Mouse (Mus musculus) forebrain, embryonic 13.5 days (tissue): Measurements from ENCODE around the gene Pgp. TPM values are rescaled to one million over a fixed set of nuclear protein-coding genes. Genes with fewer than 3 reads are reported as not detected.

Source experiments
- ATAC-seq: fragments of 200-750 bp; cut with Nextera tagmentation; 2 replicates; pipeline ENCODE4 v1.8.0; 2017
- H3K27ac ChIP-seq: fragments of 300-500 bp; sonication (generic); 2 replicates; pipeline ENCODE4 v1.5.1; 2015; ENCODE audit warnings: inconsistent platforms, mild to moderate bottlenecking, moderate library complexity
- H3K27me3 ChIP-seq: fragments of 300-500 bp; sonication (generic); 2 replicates; pipeline ENCODE4 v1.6.1; 2015; ENCODE audit warnings: mild to moderate bottlenecking, inconsistent platforms
- H3K36me3 ChIP-seq: fragments of 300-500 bp; sonication (generic); 2 replicates; pipeline ENCODE4 v1.6.1; 2015; ENCODE audit warnings: mild to moderate bottlenecking, inconsistent platforms; ENCODE audit not compliant: poor library complexity, severe bottlenecking
- H3K4me1 ChIP-seq: fragments of 300-500 bp; sonication (generic); 2 replicates; pipeline ENCODE4 v1.6.1; 2015; ENCODE audit warnings: inconsistent platforms
- H3K4me2 ChIP-seq: fragments of 300-500 bp; sonication (generic); 2 replicates; pipeline ENCODE4 v1.6.1; 2015; ENCODE audit warnings: inconsistent platforms, mild to moderate bottlenecking, moderate library complexity
- H3K4me3 ChIP-seq: fragments of 300-500 bp; sonication (generic); 2 replicates; pipeline ENCODE4 v1.5.1; 2015; ENCODE audit warnings: mild to moderate bottlenecking, inconsistent platforms
- H3K9ac ChIP-seq: fragments of 300-500 bp; sonication (generic); 2 replicates; pipeline ENCODE4 v1.6.1; 2015; ENCODE audit warnings: mild to moderate bottlenecking, inconsistent platforms
- H3K9me3 ChIP-seq: fragments of 300-500 bp; sonication (generic); replicated peaks from 2 replicates; pipeline ENCODE4 v1.6.1; 2016; ENCODE audit warnings: inconsistent platforms
- WGBS: fragments of 180-500 bp; shearing (Covaris S2); methylation state at CpG from one replicate; pipeline ENCODE4 v1.1.7; 2015; 5-methylcytosine and 5-hydroxymethylcytosine counted together
- polyA plus RNA-seq: library from polyadenylated mRNA; unstranded; fragments of >200 nt; fragmentation: Nextera tagmentation; extraction: Ambion mirVana; gene quantifications from 2 replicates; pipeline ENCODE4 v1.2.1, GENCODE M21; 2015

The Pgp gene
- polyA plus RNA-seq, 1 experiment from 2014 or later = 52.3 TPM

DNA sequence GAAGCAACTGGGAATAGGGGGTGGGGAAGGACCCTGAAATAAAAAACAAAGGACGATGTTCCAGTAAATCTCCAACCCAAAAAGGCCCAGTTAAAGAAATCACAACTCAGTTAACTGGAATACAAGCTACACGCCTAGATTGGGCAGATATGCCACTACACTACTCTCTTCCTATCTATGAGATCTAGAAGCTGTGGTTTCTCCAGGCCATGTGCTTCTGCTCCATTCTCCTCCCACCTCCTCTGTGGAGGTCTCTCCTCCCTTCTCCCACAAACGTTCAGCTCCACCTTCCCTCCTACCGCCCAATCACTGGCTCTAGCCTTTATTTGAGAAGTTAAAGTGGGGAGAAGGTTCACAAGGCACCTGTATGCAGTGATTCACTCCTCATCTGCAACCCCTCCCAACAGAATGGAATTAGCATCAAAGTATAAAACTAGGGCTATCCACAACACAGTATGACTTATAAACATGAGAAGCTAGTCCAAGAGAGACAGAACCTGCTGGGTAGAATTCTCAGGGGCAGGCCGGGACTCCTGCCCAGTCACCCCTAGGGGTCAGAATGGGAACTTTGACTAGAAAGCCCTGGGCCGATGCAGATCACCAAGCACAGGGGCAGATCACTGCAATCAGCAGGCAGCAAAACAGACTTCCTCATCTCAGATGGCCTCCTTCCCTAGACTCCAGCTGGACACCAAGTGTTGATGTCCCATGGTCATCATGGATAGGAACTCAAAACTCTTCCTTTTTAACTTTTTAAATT lies 6.6 kb upstream of the Pgp start:
- H3K9me3 ChIP-seq = no peaks in the 10 kb centered on the region
- no peak overlapping the region for H3K4me2 ChIP-seq
- no peaks in the 10 kb centered on the region for H3K36me3 ChIP-seq
- H3K4me1 ChIP-seq = no peaks in the 10 kb centered on the region
- no peak overlapping the region for H3K27ac ChIP-seq
- H3K9ac ChIP-seq = no peak overlapping the region
- no peaks in the 10 kb centered on the region for H3K27me3 ChIP-seq
- 63% methylated on average over 6 of the region's 6 CpGs for WGBS
- no peak for ATAC-seq
- no peak overlapping the region for H3K4me3 ChIP-seq

DNA sequence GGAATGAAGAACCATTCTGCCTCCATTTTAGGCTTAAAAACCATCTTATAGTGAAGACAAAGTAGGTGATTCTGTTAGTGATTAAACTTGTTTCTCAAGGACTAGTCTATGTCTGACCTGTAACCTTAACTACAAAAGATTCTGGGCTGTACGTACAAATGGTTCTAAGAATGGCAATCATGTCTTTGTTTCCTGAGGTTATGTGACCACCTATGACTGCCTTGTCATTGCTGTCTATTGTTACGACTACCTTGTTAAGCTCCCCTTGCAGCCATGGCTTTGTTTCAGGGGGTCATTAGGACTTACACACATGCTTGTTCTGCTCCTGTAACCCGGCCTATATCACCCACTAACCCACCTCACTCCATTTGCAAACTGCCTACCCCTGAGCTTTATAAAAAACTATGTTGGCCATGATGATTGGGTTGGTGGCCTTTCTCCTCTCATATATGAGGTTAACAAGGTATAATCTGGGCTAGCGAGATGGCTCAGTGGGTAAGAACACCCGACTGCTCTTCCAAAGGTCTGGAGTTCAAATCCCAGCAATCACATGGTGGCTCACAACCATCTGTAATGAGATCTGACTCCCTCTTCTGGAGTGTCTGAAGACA lies 1.5 kb upstream of the Pgp start:
- 87% methylated on average over 5 of the region's 5 CpGs for WGBS
- no peaks in the 10 kb centered on the region for H3K27me3 ChIP-seq
- no peak overlapping the region for H3K9ac ChIP-seq
- peaks cover 15% of the 10 kb centered on the region for H3K36me3 ChIP-seq
- H3K27ac ChIP-seq = no peak overlapping the region
- peaks cover 26% of the 10 kb centered on the region for H3K4me1 ChIP-seq
- no peak overlapping the region for H3K4me3 ChIP-seq
- no peak overlapping the region for H3K4me2 ChIP-seq
- no peak for ATAC-seq
- no peaks in the 10 kb centered on the region for H3K9me3 ChIP-seq

DNA sequence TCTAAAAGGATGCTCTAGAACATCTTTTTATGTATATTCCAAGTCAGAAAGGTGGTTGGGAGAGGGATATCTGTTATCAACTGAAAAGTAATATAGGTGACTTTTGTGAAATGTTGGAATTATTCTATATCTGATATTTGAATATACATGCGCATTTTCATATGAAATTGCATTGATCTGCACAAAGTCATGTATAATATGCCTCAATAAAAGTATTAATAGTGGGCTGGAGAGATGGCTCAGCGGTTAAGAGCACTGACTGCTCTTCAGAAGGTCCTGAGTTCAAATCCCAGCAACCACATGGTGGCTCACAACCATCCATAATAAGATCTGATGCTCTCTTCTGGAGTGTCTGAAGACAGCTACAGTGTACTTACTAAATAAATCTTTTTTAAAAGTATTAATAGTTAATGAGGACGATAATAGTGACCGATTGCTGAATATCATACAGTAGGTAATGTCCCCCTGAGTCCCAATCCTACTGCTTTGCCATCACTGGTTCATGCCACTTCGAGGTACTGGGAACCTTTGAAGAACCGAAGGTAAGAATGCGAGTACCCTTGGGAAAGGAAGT lies 769 bp upstream of the Pgp start:
- H3K4me3 ChIP-seq = peak overlapping the region; percentile 91
- peak overlapping the region; percentile 99 for H3K4me2 ChIP-seq
- peaks cover 22% of the 10 kb centered on the region for H3K36me3 ChIP-seq
- H3K27me3 ChIP-seq = no peaks in the 10 kb centered on the region
- 19% methylated on average over 7 of the region's 7 CpGs for WGBS
- H3K9me3 ChIP-seq = no peaks in the 10 kb centered on the region
- peak overlapping the region; percentile 64 for H3K9ac ChIP-seq
- peaks cover 26% of the 10 kb centered on the region for H3K4me1 ChIP-seq
- peak overlapping the region; percentile 85 for H3K27ac ChIP-seq
- ATAC-seq = no peak

DNA sequence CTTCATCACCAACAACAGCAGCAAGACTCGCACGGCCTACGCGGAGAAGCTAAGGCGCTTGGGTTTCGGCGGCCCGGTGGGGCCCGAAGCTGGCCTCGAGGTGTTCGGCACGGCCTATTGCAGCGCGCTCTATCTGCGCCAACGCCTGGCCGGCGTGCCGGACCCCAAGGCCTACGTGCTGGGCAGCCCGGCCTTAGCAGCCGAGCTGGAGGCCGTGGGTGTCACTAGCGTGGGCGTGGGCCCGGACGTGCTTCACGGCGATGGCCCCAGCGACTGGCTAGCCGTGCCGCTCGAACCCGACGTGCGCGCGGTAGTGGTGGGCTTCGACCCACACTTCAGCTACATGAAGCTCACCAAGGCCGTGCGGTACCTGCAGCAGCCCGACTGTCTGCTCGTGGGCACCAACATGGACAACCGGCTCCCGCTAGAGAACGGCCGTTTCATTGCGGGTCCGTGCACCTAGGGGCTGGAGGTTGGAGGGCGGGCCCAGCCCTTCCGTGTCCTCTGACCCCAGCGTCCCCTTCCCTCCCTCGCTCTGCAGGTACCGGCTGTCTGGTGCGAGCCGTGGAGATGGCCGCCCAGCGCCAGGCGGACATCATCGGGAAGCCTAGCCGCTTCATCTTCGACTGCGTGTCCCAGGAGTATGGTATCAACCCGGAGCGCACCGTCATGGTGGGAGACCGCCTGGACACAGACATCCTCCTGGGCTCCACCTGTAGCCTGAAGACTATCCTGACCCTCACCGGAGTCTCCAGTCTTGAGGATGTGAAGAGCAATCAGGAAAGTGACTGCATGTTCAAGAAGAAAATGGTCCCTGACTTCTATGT lies 722 bp downstream of the Pgp start:
- peak overlapping the region; percentile 91 for H3K4me3 ChIP-seq
- ATAC-seq = peak; percentile 12; the same call in 1 of the 2 replicates
- peak overlapping the region; percentile 95 for H3K9ac ChIP-seq
- peaks cover 26% of the 10 kb centered on the region for H3K4me1 ChIP-seq
- H3K4me2 ChIP-seq = peak overlapping the region; percentile 99
- H3K9me3 ChIP-seq = no peaks in the 10 kb centered on the region
- WGBS = 1% methylated on average over 68 of the region's 68 CpGs
- peak overlapping the region; percentile 85 for H3K27ac ChIP-seq
- peaks cover 37% of the 10 kb centered on the region for H3K36me3 ChIP-seq
- H3K27me3 ChIP-seq = no peaks in the 10 kb centered on the region

DNA sequence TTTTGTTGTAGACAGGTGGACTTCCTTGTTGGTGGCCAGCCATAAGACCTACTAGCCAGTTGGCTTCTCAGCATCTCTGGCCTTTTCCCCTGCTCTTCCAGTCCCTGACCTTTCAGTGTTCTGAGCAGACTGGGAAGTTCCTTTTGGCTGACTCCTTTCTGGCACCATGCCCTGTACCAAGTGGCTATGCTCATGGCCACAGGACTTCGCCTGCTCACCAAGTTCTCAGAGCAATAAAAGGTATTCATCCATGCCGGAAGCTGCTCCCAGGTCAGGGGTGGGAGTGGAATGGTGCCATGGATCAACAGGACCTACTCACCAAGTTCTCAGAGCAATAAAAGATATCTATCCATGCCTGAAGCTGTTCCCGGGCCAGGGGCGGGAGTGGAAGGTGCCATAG lies 2.3 kb downstream of the Pgp start:
- Histone ChIP-seq H3K27me3 (no peaks in the 10 kb centered on the region), H3K4me1 (peaks cover 28% of the 10 kb centered on the region), H3K4me3 (peak overlapping the region; percentile 91; the same call in 1 of the 2 replicates), H3K4me2 (peak overlapping the region; percentile 99), H3K9me3 (no peaks in the 10 kb centered on the region), H3K9ac (peak overlapping the region; percentile 95; the same call in 1 of the 2 replicates), H3K36me3 (peaks cover 53% of the 10 kb centered on the region), H3K27ac (no peak overlapping the region)
- ATAC-seq = no peak
- 83% methylated on average over 4 of the region's 4 CpGs for WGBS

DNA sequence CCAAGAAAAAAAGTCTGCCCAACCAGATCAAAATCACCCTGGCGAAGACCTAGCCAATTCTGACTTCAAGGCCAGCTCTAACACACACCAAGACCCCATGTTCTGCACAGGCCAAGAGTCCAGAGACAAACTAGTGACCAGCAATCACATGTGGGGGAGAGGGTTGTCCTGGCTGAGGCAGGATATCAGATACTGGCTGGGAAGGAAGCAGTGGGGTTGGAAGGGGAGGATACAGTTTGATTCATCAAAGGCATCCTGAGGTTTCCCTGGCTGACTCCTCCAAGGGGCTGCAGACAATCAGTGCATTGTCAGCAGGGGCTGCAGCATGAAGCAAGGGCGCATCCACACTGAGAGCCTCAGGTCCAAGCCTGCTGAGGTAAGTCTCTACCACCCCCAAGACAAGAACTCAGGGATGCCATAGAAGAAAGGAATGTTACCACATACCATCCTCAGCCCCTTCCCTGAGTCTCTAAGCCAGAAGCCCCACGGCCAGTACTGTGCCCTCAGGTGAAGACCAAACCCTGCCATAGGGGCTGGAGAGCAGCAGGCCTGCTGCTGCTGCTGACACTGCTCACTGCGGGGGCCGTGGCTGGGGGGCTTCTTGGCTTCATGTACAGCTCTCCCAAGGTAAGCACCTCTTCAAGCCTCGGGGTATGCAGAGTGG lies 3.6 kb downstream of the Pgp start, which contains the start of gene Bricd5:
Bricd5 (plus strand) TSS at position 273 of the 664 bp plus-strand sequence.
- Histone ChIP-seq H3K9me3 (no peaks in the 10 kb centered on the region), H3K4me3 (no peak within 1 kb of the TSS), H3K27me3 (no peaks in the 10 kb centered on the region), H3K36me3 (peaks cover 56% of the 10 kb centered on the region), H3K27ac (no peak within 1 kb of the TSS; the same call in 1 of the 2 replicates), H3K9ac (peak within 1 kb of the TSS; percentile 12; the same call in 1 of the 2 replicates), H3K4me2 (peak within 1 kb of the TSS; percentile 99), H3K4me1 (peaks cover 38% of the 10 kb centered on the region)
- 82% methylated on average over 6 of the region's 6 CpGs for WGBS
- no peak for ATAC-seq

DNA sequence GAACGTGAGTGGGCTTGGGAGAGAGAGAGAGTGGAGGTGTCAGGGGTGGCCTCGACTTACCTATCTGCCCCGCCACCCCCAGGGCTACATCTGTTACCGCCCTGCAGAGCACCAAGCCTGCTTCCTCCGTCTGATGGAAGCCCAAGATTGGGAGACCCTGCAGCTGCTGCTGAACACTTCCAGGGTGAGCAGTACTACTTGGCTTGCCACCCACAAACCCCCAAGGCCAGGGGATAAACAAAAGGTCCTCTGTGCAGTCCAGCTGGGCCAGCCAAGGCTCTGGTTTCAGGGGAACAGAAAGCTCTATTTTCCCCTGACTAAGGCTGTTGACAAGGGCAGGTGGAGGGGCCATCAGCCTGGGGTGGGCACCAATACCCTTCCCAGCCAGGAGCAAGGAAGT lies 4.4 kb downstream of the Pgp start:
- no peak overlapping the region; the same call in 1 of the 2 replicates for H3K27ac ChIP-seq
- no peaks in the 10 kb centered on the region for H3K27me3 ChIP-seq
- peaks cover 38% of the 10 kb centered on the region for H3K4me1 ChIP-seq
- H3K9me3 ChIP-seq = no peaks in the 10 kb centered on the region
- no peak overlapping the region for H3K9ac ChIP-seq
- 86% methylated on average over 5 of the region's 5 CpGs for WGBS
- no peak overlapping the region for H3K4me2 ChIP-seq
- H3K36me3 ChIP-seq = peaks cover 56% of the 10 kb centered on the region
- H3K4me3 ChIP-seq = no peak overlapping the region
- no peak for ATAC-seq

DNA sequence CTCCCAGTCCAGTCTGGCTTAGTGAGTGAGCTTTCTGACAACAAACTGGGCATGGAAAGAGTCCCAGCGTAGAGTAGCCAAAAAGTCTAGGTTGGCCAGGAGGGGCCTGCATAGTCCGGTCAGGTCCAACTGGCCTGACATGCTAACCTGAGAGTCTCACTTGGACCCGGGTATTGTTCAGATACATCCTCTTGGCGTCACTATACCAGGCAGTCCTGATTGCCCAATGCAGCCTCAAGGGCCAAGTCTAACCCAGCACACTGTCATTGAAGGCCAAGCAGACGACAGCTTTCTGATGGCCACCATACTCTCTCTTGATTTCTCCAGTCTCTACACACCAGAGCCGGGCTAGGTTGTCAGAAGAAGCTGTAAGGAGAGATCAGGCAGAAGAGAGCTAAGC lies 5.4 kb downstream of the Pgp start:
- H3K36me3 ChIP-seq = peaks cover 56% of the 10 kb centered on the region
- no peaks in the 10 kb centered on the region for H3K9me3 ChIP-seq
- no peak overlapping the region for H3K4me2 ChIP-seq
- H3K27ac ChIP-seq = no peak overlapping the region
- H3K27me3 ChIP-seq = no peaks in the 10 kb centered on the region
- no peak overlapping the region for H3K9ac ChIP-seq
- no peak for ATAC-seq
- 91% methylated on average over 6 of the region's 6 CpGs for WGBS
- H3K4me3 ChIP-seq = no peak overlapping the region
- peaks cover 40% of the 10 kb centered on the region for H3K4me1 ChIP-seq

DNA sequence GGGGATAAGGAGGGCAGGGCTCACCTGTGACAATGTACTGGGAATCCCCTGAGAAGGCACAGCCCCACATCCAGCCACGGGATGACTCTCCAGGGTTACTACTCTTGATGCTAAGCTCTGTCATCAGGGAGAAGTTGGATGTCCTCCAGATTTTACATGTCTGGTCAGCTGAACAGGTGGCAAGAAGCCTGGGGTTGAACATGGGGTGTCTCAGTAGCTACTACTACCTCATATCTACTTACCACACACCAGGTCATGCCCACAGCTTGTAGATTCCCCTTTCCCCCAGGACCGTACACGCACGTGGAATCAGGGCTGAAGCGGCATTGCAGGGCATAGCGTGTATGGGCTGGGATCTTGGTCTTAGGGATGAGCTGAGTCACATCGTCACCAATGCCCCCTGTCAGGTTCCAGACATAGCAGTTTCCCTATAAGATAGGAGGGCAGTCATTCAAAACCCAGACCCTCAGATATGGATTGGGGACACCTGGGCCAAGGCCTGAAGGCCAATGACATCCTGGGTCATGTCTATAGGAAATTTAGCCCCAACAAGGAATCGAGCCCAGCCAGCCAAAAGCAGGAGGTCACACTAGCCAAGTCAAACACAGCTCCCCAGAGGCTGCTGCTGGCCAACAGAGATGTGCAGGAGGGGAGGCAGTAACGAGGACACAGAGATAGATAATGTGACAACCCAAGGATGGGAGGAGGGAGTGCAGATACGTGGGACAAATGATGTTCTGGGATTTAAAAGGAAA lies 6.0 kb downstream of the Pgp start:
- Histone ChIP-seq H3K36me3 (peaks cover 56% of the 10 kb centered on the region), H3K4me1 (peaks cover 34% of the 10 kb centered on the region), H3K4me3 (no peak overlapping the region), H3K9me3 (no peaks in the 10 kb centered on the region), H3K27ac (no peak overlapping the region), H3K9ac (no peak overlapping the region; the same call in 1 of the 2 replicates), H3K4me2 (no peak overlapping the region), H3K27me3 (no peaks in the 10 kb centered on the region)
- ATAC-seq = no peak
- 92% methylated on average over 10 of the region's 10 CpGs for WGBS

DNA sequence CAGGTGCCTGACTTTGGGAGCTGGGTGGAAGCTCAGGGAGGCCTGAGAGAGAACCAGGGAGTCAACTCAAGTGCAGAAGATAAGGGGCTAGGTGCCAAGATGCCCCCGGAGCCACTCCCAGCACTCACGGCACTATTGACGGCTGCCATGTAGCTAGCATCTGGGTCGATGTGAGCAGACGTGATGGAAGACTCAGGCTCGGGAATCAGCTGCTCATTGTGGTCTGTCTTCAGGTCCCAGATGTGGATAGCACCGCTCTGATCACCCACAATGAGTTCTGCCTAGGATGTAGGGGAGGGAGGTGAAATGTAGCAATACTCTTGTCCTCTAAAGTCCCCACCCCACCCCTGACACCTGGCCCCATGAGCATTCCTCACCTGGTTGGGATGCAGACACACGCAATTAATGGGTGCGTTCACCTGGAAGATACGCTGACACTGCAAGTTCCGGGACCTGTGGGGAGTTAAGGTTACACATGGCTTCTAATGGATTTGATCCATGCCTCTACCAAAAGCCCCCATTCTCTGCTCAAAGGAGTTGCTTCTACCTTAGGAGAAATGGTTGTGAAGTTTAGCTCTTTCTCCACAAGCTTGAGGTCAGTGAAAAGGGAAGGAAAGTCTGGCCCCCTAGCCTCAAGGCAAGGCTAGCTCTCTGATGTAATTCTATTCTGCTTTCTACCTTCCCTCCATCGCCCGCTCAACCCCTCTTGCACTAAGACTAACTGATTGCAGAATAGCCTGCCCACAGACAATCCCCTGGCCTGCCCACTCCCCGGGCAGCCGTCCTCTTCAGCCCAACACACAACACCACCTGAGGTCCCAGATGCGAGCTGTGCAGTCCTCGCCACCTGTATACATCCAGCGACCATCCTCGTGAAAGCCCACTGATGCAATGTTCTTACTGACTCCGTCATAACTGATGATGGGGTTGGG lies 7.1 kb downstream of the Pgp start:
- Histone ChIP-seq H3K4me3 (no peak overlapping the region), H3K9me3 (no peaks in the 10 kb centered on the region), H3K27ac (no peak overlapping the region), H3K9ac (peak overlapping the region; percentile 85), H3K27me3 (no peaks in the 10 kb centered on the region), H3K4me1 (peaks cover 23% of the 10 kb centered on the region), H3K36me3 (peaks cover 55% of the 10 kb centered on the region), H3K4me2 (peak overlapping the region; percentile 65)
- 93% methylated on average over 20 of the region's 20 CpGs for WGBS
- ATAC-seq = no peak
